Mouse (Mus musculus): ENCODE measurements around the gene Osbpl8.
"Not testable (repeated sequence)": the region's sequence is repeated elsewhere in the genome, so short reads cannot be mapped to it uniquely, and the experiment has no call there.

Gene Osbpl8

GRCm38 (mm10) chr10:111183634-111184270 lies 19.2 kb downstream of the Osbpl8 start:
- no peak for DNase-seq (ENCODE audit: low read depth, low spot score)

GRCm38 (mm10) chr10:111185574-111186269 lies 21.2 kb downstream of the Osbpl8 start:
- no peak for DNase-seq (ENCODE audit: low read depth, low spot score)

- DNase-seq (ENCODE audit: low read depth, low spot score), result no peak
Measured at GRCm38 (mm10) chr10:111189022-111189555, 24.5 kb downstream of the Osbpl8 start.

GRCm38 (mm10) chr10:111190110-111190795 lies 25.7 kb downstream of the Osbpl8 start:
- no peak for DNase-seq (ENCODE audit: low read depth, low spot score)

GRCm38 (mm10) chr10:111193536-111193935 lies 29.0 kb downstream of the Osbpl8 start:
- DNase-seq (ENCODE audit: low read depth, low spot score), result no peak

GRCm38 (mm10) chr10:111196191-111196590 lies 31.6 kb downstream of the Osbpl8 start:
- no peak for DNase-seq (ENCODE audit: low read depth, low spot score)

GRCm38 (mm10) chr10:111198705-111199104 lies 34.2 kb downstream of the Osbpl8 start:
- not testable (repeated sequence) for DNase-seq (ENCODE audit: low read depth, low spot score)

GRCm38 (mm10) chr10:111201120-111201519 lies 36.6 kb downstream of the Osbpl8 start:
- DNase-seq (ENCODE audit: low read depth, low spot score), result no peak

- no peak for DNase-seq (ENCODE audit: low read depth, low spot score)
Measured at GRCm38 (mm10) chr10:111201666-111202065, 37.1 kb downstream of the Osbpl8 start.

GRCm38 (mm10) chr10:111204089-111204488 lies 39.5 kb downstream of the Osbpl8 start:
- no peak for DNase-seq (ENCODE audit: low read depth, low spot score)

GRCm38 (mm10) chr10:111205421-111205820 lies 40.9 kb downstream of the Osbpl8 start:
- no peak for DNase-seq (ENCODE audit: low read depth, low spot score)

- DNase-seq (ENCODE audit: low read depth, low spot score), result no peak
Measured at GRCm38 (mm10) chr10:111207386-111207785, 42.8 kb downstream of the Osbpl8 start.

- DNase-seq (ENCODE audit: low read depth, low spot score), result no peak
Measured at GRCm38 (mm10) chr10:111214084-111214483, 49.5 kb downstream of the Osbpl8 start.

GRCm38 (mm10) chr10:111214696-111215095 lies 50.1 kb downstream of the Osbpl8 start:
- no peak for DNase-seq (ENCODE audit: low read depth, low spot score)

GRCm38 (mm10) chr10:111215572-111215971 lies 51.0 kb downstream of the Osbpl8 start:
- no peak for DNase-seq (ENCODE audit: low read depth, low spot score)

GRCm38 (mm10) chr10:111216111-111216510 lies 51.6 kb downstream of the Osbpl8 start:
- no peak for DNase-seq (ENCODE audit: low read depth, low spot score)

GRCm38 (mm10) chr10:111222535-111222934 lies 58.0 kb downstream of the Osbpl8 start:
- DNase-seq (ENCODE audit: low read depth, low spot score), result no peak

- no peak for DNase-seq (ENCODE audit: low read depth, low spot score)
Measured at GRCm38 (mm10) chr10:111223218-111223830, 58.8 kb downstream of the Osbpl8 start.

GRCm38 (mm10) chr10:111224696-111225095 lies 60.1 kb downstream of the Osbpl8 start:
- DNase-seq (ENCODE audit: low read depth, low spot score), result no peak

- DNase-seq (ENCODE audit: low read depth, low spot score), result peak; percentile 87
Measured at GRCm38 (mm10) chr10:111226508-111226907, 62.0 kb downstream of the Osbpl8 start.

GRCm38 (mm10) chr10:111232237-111232636 lies 67.7 kb downstream of the Osbpl8 start:
- DNase-seq (ENCODE audit: low read depth, low spot score), result not testable (repeated sequence)

Measured in mesoderm, embryonic 11.5 days (tissue).